Mouse (Mus musculus): ENCODE results near the gene Scyl2. TPM values are rescaled to one million over a fixed set of nuclear protein-coding genes. Genes with fewer than 3 reads are reported as not detected.

Scyl2 gene
- total and polyA plus RNA-seq, 3 experiments: 15.1 to 17.4 (median 17.2) TPM

DNA sequence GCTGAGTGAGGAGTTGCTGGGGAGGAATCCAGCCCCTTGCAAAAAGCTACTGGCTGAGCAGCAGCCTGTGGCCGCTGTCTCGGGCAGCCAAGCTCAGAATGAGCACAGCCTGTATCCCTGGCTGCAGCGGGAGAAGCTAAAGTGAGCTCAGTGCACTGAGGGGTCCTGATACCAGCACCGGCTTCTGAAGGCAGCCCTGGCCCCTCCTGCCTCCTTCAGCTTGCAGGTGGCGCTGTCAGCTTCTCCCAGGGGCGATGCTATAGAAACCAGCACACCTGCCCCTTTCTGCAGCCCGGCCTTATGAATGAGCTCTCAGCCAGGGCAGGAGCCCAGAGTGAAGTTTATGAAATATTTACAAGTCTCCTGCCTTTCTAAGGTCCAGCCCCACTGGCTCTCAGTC is 65.0 kb downstream of the Scyl2 start, which contains the start of gene Slc17a8:
TSS of gene Slc17a8 (minus strand) at position 125 of the 400 bp plus-strand sequence.
- Histone ChIP-seq H3K79me2 (replicated peaks; ENCODE audit: control insufficient read depth, extremely low read depth, insufficient read depth, poor library complexity, severe bottlenecking) (no peaks in the 10 kb centered on the region), H3K27ac (ENCODE audit: insufficient read depth, low read depth) (no peak within 1 kb of the TSS), H3K36me3 (replicated peaks in 1 of 2; ENCODE audit: control insufficient read depth in 1 of 2, insufficient read depth in 1 of 2, low read length in 1 of 2) (no peaks in the 10 kb centered on the region), H3K4me2 (ENCODE audit: insufficient read depth, low read depth, poor library complexity, severe bottlenecking) (no peak within 1 kb of the TSS), H3K4me3 (replicated peaks in 1 of 3; ENCODE audit: low read depth in 2 of 3, low read length in 2 of 3, poor library complexity in 1 of 3) (no peak within 1 kb of the TSS), H3K9ac (ENCODE audit: insufficient read depth, low read depth) (no peak within 1 kb of the TSS), H3K4me1 (ENCODE audit: control insufficient read depth in 1 of 2, insufficient read depth in 2 of 2) (peaks cover 6 to 9% of the 10 kb centered on the region in 2 experiments), H3K27me3 (replicated peaks) (no peaks in the 10 kb centered on the region), H3K9me3 (replicated peaks; ENCODE audit: low read length) (no peaks in the 10 kb centered on the region)
- TF ChIP-seq USF1 (IDR thresholded peaks at IDR 0.05; ENCODE audit: low read depth, low read length) (no peak), GABPA (IDR thresholded peaks at IDR 0.05; ENCODE audit: insufficient replicate concordance, low read depth, low read length) (no peak), BHLHE40 (IDR thresholded peaks at IDR 0.05; ENCODE audit: low read depth, low read length) (no peak), TBP (conservative IDR thresholded peaks at IDR 0.05; ENCODE audit: low read depth, low read length) (no peak), CHD1 (IDR thresholded peaks at IDR 0.05; ENCODE audit: low read depth, low read length) (no peak), POLR2AphosphoS2 (IDR thresholded peaks at IDR 0.05; ENCODE audit: low read depth, low read length) (no peak), SMC3 (IDR thresholded peaks at IDR 0.05; ENCODE audit: low read depth, low read length) (no peak), UBTF (IDR thresholded peaks at IDR 0.05; ENCODE audit: low read depth, low read length) (no peak), MAX (IDR thresholded peaks at IDR 0.05; ENCODE audit: low read length) (no peak), NELFE (IDR thresholded peaks at IDR 0.05; ENCODE audit: low read depth, low read length) (no peak), EP300 (IDR thresholded peaks at IDR 0.05; ENCODE audit: low read length) (no peak), MAFK (IDR thresholded peaks at IDR 0.05; ENCODE audit: insufficient replicate concordance, low read length) (no peak), MXI1 (IDR thresholded peaks at IDR 0.05; ENCODE audit: low read depth, low read length) (no peak)
- dilution Hi-C loops (cut with MboI; ENCODE audit: extremely low pct_ligation_motif_present, extremely low pct_unique_long_range_greater_than_20kb, low sequenced_read_pairs): no loop called here
- in situ Hi-C loops (cut with MboI; ENCODE audit: low pct_ligation_motif_present, low pct_unique_long_range_greater_than_20kb, low sequenced_read_pairs): no loop called here
- DNase-seq (ENCODE audit: extremely low read depth): no peak

GRCm38 (mm10) chr10:89599311-89599710 is 86.8 kb downstream of the Scyl2 start:
- DNase-seq (ENCODE audit: extremely low read depth): no peak
- in situ Hi-C loops (cut with MboI; ENCODE audit: low pct_ligation_motif_present, low pct_unique_long_range_greater_than_20kb, low sequenced_read_pairs): no loop called here
- H3K4me1 ChIP-seq (ENCODE audit: control insufficient read depth in 1 of 2, insufficient read depth in 2 of 2): peaks cover 2 to 7% of the 10 kb centered on the region in 2 experiments; a peak in 2 of 4 replicates

More at GRCm38 (mm10) chr10:89599311-89599710, 86.8 kb downstream of the Scyl2 start:
- Histone ChIP-seq H3K27me3 (replicated peaks) (no peaks in the 10 kb centered on the region), H3K27ac (ENCODE audit: insufficient read depth, low read depth) (no peak overlapping the region), H3K4me3 (replicated peaks in 1 of 3; ENCODE audit: low read depth in 2 of 3, low read length in 2 of 3, poor library complexity in 1 of 3) (no peak overlapping the region), H3K36me3 (replicated peaks in 1 of 2; ENCODE audit: control insufficient read depth in 1 of 2, insufficient read depth in 1 of 2, low read length in 1 of 2) (no peaks in the 10 kb centered on the region), H3K4me2 (ENCODE audit: insufficient read depth, low read depth, poor library complexity, severe bottlenecking) (no peak overlapping the region), H3K79me2 (replicated peaks; ENCODE audit: control insufficient read depth, extremely low read depth, insufficient read depth, poor library complexity, severe bottlenecking) (no peaks in the 10 kb centered on the region), H3K9me3 (replicated peaks; ENCODE audit: low read length) (no peaks in the 10 kb centered on the region), H3K9ac (ENCODE audit: insufficient read depth, low read depth) (no peak overlapping the region)
- dilution Hi-C loops (cut with MboI; ENCODE audit: extremely low pct_ligation_motif_present, extremely low pct_unique_long_range_greater_than_20kb, low sequenced_read_pairs): no loop called here
- TF ChIP-seq BHLHE40 (IDR thresholded peaks at IDR 0.05; ENCODE audit: low read depth, low read length) (no peak), CHD2 (IDR thresholded peaks at IDR 0.05; ENCODE audit: low read length) (no peak), ETS1 (conservative IDR thresholded peaks at IDR 0.05; ENCODE audit: low read depth, low read length) (no peak), ZMIZ1 (IDR thresholded peaks at IDR 0.05; ENCODE audit: low read depth, low read length) (no peak), CTCF (conservative IDR thresholded peaks at IDR 0.05 in 1 of 2, IDR thresholded peaks at IDR 0.05 in 1 of 2; ENCODE audit: low read depth in 2 of 2, low read length in 2 of 2) (no peak), ZNF384 (IDR thresholded peaks at IDR 0.05; ENCODE audit: low read depth, low read length) (no peak), USF2 (conservative IDR thresholded peaks at IDR 0.05; ENCODE audit: low read depth, low read length) (no peak), GABPA (IDR thresholded peaks at IDR 0.05; ENCODE audit: insufficient replicate concordance, low read depth, low read length) (no peak), POLR2A (IDR thresholded peaks at IDR 0.05; ENCODE audit: low read depth, low read length) (no peak), TCF12 (IDR thresholded peaks at IDR 0.05; ENCODE audit: low read depth, low read length) (no peak), ZC3H11A (IDR thresholded peaks at IDR 0.05; ENCODE audit: low read depth, low read length) (no peak), KAT2A (IDR thresholded peaks at IDR 0.05; ENCODE audit: insufficient replicate concordance, low read length) (no peak), CHD1 (IDR thresholded peaks at IDR 0.05; ENCODE audit: low read depth, low read length) (no peak), NELFE (IDR thresholded peaks at IDR 0.05; ENCODE audit: low read depth, low read length) (no peak), TBP (conservative IDR thresholded peaks at IDR 0.05; ENCODE audit: low read depth, low read length) (no peak), SIN3A (IDR thresholded peaks at IDR 0.05; ENCODE audit: low read length) (no peak), POLR2AphosphoS2 (IDR thresholded peaks at IDR 0.05; ENCODE audit: low read depth, low read length) (no peak), MYC (IDR thresholded peaks at IDR 0.05; ENCODE audit: low read depth, low read length) (no peak), MAZ (IDR thresholded peaks at IDR 0.05; ENCODE audit: low read depth, low read length) (no peak), MEF2A (IDR thresholded peaks at IDR 0.05; ENCODE audit: borderline replicate concordance, low read depth, low read length) (no peak)
